Mouse (Mus musculus): ENCODE results near the gene Otof. TPM values are rescaled to one million over a fixed set of nuclear protein-coding genes. Genes with fewer than 3 reads are reported as not detected.

The Otof gene
- not detected in 2 replicates for total RNA-seq (2017)

- no peak for ATAC-seq (replicated peaks; ENCODE audit: low read depth, poor library complexity, severe bottlenecking)
Observed at GRCm38 (mm10) chr5:30461821-30462220, at the start of gene Otof. Gene Otof, minus strand, starts transcription at chr5:30461932.

- no peak for ATAC-seq (replicated peaks; ENCODE audit: low read depth, poor library complexity, severe bottlenecking)
Observed at GRCm38 (mm10) chr5:30497299-30497698, 35.6 kb upstream of the Otof start.

- no peak for ATAC-seq (replicated peaks; ENCODE audit: low read depth, poor library complexity, severe bottlenecking)
Observed at GRCm38 (mm10) chr5:30496821-30497220, 35.1 kb upstream of the Otof start.

GRCm38 (mm10) chr5:30495288-30495687 is 33.6 kb upstream of the Otof start:
- no peak for ATAC-seq (replicated peaks; ENCODE audit: low read depth, poor library complexity, severe bottlenecking)

- ATAC-seq (replicated peaks; ENCODE audit: low read depth, poor library complexity, severe bottlenecking) = no peak
Observed at GRCm38 (mm10) chr5:30494606-30495005, 32.9 kb upstream of the Otof start.

GRCm38 (mm10) chr5:30493723-30494122 is 32.0 kb upstream of the Otof start:
- no peak for ATAC-seq (replicated peaks; ENCODE audit: low read depth, poor library complexity, severe bottlenecking)

- ATAC-seq (replicated peaks; ENCODE audit: low read depth, poor library complexity, severe bottlenecking) = no peak
Observed at GRCm38 (mm10) chr5:30490845-30491244, 29.1 kb upstream of the Otof start.

GRCm38 (mm10) chr5:30490215-30490614 is 28.5 kb upstream of the Otof start:
- ATAC-seq (replicated peaks; ENCODE audit: low read depth, poor library complexity, severe bottlenecking) = no peak

- no peak for ATAC-seq (replicated peaks; ENCODE audit: low read depth, poor library complexity, severe bottlenecking)
Observed at GRCm38 (mm10) chr5:30485136-30485535, 23.4 kb upstream of the Otof start.

GRCm38 (mm10) chr5:30484591-30484990 is 22.9 kb upstream of the Otof start:
- ATAC-seq (replicated peaks; ENCODE audit: low read depth, poor library complexity, severe bottlenecking) = no peak

- no peak for ATAC-seq (replicated peaks; ENCODE audit: low read depth, poor library complexity, severe bottlenecking)
Observed at GRCm38 (mm10) chr5:30483533-30483932, 21.8 kb upstream of the Otof start.

GRCm38 (mm10) chr5:30482319-30482718 is 20.6 kb upstream of the Otof start:
- ATAC-seq (replicated peaks; ENCODE audit: low read depth, poor library complexity, severe bottlenecking) = peak; percentile 91

GRCm38 (mm10) chr5:30476534-30476933 is 14.8 kb upstream of the Otof start:
- peak; percentile 60; the same call in 1 of the 2 replicates for ATAC-seq (replicated peaks; ENCODE audit: low read depth, poor library complexity, severe bottlenecking)

GRCm38 (mm10) chr5:30472148-30472547 is 10.4 kb upstream of the Otof start:
- no peak for ATAC-seq (replicated peaks; ENCODE audit: low read depth, poor library complexity, severe bottlenecking)

GRCm38 (mm10) chr5:30470454-30470853 is 8.7 kb upstream of the Otof start:
- ATAC-seq (replicated peaks; ENCODE audit: low read depth, poor library complexity, severe bottlenecking) = no peak

GRCm38 (mm10) chr5:30466315-30466714 is 4.6 kb upstream of the Otof start:
- ATAC-seq (replicated peaks; ENCODE audit: low read depth, poor library complexity, severe bottlenecking) = no peak

- no peak for ATAC-seq (replicated peaks; ENCODE audit: low read depth, poor library complexity, severe bottlenecking)
Observed at GRCm38 (mm10) chr5:30465861-30466260, 4.1 kb upstream of the Otof start, which contains the start of gene 1700001C02Rik. Gene 1700001C02Rik, plus strand, starts transcription at chr5:30466047.

GRCm38 (mm10) chr5:30460155-30460554 is 1.6 kb downstream of the Otof start:
- no peak for ATAC-seq (replicated peaks; ENCODE audit: low read depth, poor library complexity, severe bottlenecking)

GRCm38 (mm10) chr5:30456056-30456455 is 5.7 kb downstream of the Otof start:
- no peak for ATAC-seq (replicated peaks; ENCODE audit: low read depth, poor library complexity, severe bottlenecking)

- no peak for ATAC-seq (replicated peaks; ENCODE audit: low read depth, poor library complexity, severe bottlenecking)
Observed at GRCm38 (mm10) chr5:30444327-30444895, 17.3 kb downstream of the Otof start.

GRCm38 (mm10) chr5:30442196-30442595 is 19.5 kb downstream of the Otof start:
- ATAC-seq (replicated peaks; ENCODE audit: low read depth, poor library complexity, severe bottlenecking) = no peak

- ATAC-seq (replicated peaks; ENCODE audit: low read depth, poor library complexity, severe bottlenecking) = no peak
Observed at GRCm38 (mm10) chr5:30440308-30440906, 21.3 kb downstream of the Otof start.
